Mouse (Mus musculus) spleen, adult 12 weeks (tissue): ENCODE results near the gene Naaladl2.

Experiments used
- DNase-seq: peaks from one replicate; pipeline ENCODE4 v3.0.0; 2022; ENCODE audit warnings: low spot score

Naaladl2 gene

GRCm38 (mm10) chr3:24942170-24942569 is 201.9 kb downstream of the Naaladl2 start:
- no peak for DNase-seq

DNA sequence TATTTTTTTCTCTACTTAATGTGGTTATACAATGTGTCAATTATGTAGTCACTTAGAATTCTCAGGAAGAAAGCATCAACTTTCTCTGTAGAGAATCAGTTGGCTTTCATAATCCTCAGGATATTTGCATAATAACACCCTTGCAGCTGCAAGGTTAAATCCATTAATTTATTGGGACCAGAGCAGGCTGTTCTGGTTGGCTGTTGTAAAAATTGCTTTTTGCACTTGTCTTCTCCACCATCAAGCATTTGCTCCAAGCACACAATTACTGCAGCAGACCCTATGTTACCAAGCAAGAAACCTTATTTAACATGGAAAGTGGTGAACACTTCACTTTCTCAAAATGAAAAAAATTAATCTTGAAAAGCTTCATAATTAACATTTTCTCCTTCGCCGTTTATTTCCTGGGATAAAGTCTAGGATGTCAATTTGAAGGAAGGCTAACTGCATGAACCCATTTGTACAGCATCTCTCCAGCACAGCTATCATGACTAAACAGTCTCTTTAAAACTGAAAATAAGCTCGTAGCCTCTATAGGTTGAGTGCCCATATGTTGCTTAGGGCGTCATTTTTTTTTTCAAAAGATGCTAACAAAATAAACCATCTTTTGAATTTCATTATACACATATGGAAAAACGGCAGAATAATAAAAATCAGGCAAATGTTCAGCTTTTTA is 205.4 kb downstream of the Naaladl2 start:
- DNase-seq, result no peak

DNA sequence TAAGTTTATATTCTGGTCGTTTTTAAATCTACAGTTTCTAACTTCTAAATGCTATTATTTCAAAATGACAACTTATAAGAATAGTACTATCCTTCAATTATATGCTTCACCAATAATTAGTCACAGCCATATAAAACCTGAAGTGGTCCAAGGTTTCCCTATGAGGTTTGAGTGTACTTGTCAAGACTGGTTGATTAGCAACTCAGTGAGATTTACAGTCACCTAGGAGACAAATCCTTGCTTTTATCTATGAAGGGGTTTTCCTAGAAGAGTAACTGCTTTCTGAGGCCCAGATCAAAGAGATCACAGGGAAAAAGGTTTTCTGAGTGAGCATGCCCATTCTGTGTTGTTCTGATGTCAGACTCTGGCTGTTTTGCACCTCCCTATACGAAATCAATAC is 222.2 kb downstream of the Naaladl2 start:
- DNase-seq, result no peak

DNA sequence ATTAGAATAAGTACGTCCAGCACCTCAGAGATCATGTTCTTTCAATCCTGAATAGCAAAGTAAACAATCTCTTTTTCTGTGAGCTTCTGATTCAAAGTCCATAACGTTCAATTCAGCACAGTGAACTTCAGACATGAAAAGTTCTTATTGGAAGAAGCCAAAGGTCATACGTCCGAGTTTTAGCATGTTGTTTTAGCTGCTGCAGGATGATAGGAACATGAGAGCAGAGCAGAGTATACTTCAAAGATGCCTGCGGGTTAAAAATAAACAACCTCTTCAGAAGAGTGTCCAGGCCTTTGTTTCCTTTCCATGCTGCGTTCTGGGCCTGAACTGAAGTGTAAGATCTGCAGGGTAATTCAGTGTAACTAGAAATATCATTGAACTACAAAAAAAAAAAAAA is 222.7 kb downstream of the Naaladl2 start:
- no peak for DNase-seq

DNA sequence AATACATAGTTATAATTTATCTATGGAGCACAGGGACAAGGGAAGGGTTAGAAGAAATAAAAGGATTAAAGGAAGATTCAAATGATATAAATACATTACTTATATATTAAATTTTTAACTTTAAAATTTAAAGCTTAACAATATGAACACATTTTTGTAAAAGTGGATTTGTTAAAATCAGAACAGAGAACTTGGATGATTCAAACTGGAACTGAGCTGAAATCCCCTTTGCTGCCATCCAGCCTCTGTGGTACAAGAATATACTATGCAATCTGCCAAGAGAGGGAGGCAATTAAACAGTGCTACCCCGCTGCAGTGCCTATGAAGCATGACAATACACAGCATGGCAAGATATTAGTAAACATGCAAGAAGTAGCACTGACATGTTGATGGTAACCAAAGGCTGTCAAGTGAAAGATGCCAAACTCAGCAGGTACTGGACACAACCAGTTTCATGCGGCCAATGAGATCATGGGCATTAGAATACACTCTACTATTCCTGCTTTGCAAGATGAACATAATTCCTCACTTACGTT is 238.6 kb downstream of the Naaladl2 start:
- DNase-seq, result no peak

GRCm38 (mm10) chr3:24888801-24889200 is 255.3 kb downstream of the Naaladl2 start:
- no peak for DNase-seq

GRCm38 (mm10) chr3:24872254-24872653 is 271.8 kb downstream of the Naaladl2 start:
- DNase-seq, result no peak

- no peak for DNase-seq
Measured at GRCm38 (mm10) chr3:24852936-24853335, 291.1 kb downstream of the Naaladl2 start.

DNA sequence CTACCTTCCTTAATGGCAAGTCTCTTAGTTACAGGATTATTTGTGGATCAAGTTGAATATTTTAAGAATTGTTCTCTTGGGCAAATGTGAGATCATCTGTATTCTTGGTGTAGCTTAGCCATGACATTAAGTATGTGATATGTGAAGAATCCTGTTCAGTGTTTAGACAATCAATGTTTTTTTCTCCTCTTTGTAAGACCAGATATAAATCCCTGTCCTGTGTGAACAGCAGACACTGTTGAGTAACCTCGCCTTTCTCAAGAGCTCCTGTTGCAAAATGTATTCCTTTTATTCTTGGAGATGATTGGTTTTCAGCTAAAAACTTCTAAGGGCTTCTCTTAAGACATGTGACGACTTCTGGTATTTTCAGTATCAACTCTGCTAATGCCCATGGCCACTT is 347.3 kb downstream of the Naaladl2 start:
- DNase-seq, result no peak

- no peak for DNase-seq
Measured at GRCm38 (mm10) chr3:24787451-24788148, 356.5 kb downstream of the Naaladl2 start.

GRCm38 (mm10) chr3:24784108-24784507 is 360.0 kb downstream of the Naaladl2 start:
- DNase-seq, result no peak

- no peak for DNase-seq
Measured at GRCm38 (mm10) chr3:24783462-24783829, 360.6 kb downstream of the Naaladl2 start.

- DNase-seq, result no peak
Measured at GRCm38 (mm10) chr3:24782784-24783461, 361.1 kb downstream of the Naaladl2 start.

GRCm38 (mm10) chr3:24781687-24782086 is 362.4 kb downstream of the Naaladl2 start:
- no peak for DNase-seq

DNA sequence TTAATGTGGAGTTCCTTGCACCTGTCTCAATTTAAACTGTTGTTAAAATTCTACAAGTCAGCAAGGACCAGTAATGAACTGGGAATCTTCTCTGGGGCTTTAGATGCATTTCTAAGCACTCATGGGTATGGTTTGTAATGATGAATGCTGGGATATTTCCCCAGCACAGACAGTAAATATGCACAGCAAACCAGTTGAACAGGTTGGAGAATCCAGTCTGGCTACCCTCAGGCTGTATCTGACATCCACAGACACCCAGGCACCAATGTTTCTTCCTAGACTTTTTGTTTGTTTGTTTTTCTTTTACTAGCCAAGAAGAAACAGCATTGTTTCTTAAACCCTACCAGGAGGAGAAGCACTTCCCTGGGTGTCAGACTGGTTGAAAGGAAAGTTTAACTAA is 365.6 kb downstream of the Naaladl2 start:
- no peak for DNase-seq

GRCm38 (mm10) chr3:24749055-24749454 is 395.0 kb downstream of the Naaladl2 start:
- DNase-seq, result no peak

GRCm38 (mm10) chr3:24747182-24747856 is 396.7 kb downstream of the Naaladl2 start:
- no peak for DNase-seq

GRCm38 (mm10) chr3:24743946-24744345 is 400.1 kb downstream of the Naaladl2 start:
- no peak for DNase-seq

DNA sequence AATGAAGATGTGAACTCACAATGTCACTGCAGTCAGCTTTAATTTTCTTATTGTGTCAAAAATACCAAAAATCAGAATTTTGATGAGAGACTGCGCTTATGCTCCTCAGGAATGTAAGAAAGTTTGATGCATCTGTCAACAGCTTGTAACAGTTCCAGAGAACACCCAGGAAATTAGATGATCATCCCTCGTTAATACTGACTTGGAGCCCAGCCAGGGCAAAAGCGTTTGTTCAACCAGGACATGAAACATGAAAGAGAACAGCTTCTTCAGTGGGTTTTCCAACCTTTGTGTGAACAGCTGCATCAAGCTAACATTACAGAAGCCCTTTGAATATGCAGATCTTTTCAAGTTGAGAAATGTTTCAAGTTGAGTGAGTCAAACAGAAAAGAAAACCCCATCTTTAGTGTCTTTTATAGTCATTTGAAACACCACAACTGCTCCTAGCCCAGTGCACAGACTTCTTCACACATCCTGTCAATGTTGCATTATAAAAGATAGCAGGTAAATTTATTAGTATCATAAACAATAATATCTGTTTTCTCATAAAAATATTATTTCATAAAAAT is 424.8 kb downstream of the Naaladl2 start:
- no peak for DNase-seq

DNA sequence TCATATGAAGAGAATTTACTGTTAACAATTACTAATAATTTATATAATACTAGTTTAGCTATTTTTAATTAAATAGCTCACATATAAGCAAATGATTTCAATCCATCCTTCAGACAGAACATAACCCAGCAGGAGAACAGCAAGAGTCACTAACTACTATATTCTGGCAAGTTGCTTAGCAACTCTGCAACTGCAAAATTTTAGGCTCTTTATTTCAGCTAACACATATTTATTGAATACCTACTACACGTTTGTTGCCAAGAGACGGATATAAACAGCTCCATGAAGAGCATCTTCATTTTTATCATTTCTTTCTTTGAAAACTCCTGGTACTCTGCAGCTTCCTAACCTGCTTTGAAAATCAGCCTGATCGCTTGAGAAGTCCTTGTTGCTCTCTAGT is 429.3 kb downstream of the Naaladl2 start:
- no peak for DNase-seq

DNA sequence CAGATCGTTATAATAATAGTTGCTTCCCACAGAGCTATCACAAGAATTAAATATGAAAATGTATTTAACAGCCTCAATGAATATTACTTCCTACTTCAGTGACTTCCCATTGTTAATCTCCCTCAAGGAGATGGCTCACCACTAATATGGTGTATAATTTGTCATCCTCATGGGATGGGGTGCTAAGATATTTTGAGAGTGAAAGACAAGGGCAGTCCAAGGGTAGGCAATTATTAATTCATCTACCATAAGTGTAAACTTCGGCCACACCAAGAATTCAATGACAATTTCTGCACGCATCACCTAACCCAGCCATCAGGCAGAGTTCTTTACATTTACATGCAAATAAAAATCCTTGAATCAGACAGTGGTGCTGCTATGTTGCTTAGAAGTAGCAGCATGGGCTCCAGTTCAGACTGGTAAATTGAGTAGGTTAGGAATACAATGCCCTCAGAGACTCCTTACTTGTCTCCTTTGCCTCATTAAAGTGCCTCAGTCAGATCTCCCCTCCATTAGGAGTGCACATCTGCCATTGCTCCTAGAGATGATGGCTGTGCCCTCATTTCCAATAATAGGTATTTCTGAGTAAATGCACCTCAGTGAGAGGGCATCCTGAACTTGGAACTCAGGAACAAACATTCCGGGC is 438.2 kb downstream of the Naaladl2 start:
- no peak for DNase-seq
